Mouse (Mus musculus) heart, embryonic 15.5 days (tissue): ENCODE measurements around the gene Ppfia2. TPM values are rescaled to one million over a fixed set of nuclear protein-coding genes. Genes with fewer than 3 reads are reported as not detected.
A peak's percentile ranks its signal among the peaks of the same experiment; 100 is the strongest.

ENCODE experiments used
- ATAC-seq: fragments of 200-750 bp; cut with Nextera tagmentation; replicated peaks from 2 replicates; pipeline ENCODE4 v1.8.0; 2017; ENCODE audit warnings: low read depth, moderate TSS enrichment; ENCODE audit not compliant: insufficient number of reproducible peaks, insufficient read depth, low FRiP score
- H3K27ac ChIP-seq: fragments of 300-500 bp; sonication (generic); 2 replicates; pipeline ENCODE4 v1.5.1; 2015; ENCODE audit warnings: mild to moderate bottlenecking, inconsistent platforms
- H3K27me3 ChIP-seq: fragments of 300-500 bp; sonication (generic); 2 replicates; pipeline ENCODE4 v1.6.1; 2015; ENCODE audit warnings: inconsistent platforms
- H3K36me3 ChIP-seq: fragments of 300-500 bp; sonication (generic); 2 replicates; pipeline ENCODE4 v1.6.1; 2015; ENCODE audit warnings: mild to moderate bottlenecking, inconsistent platforms
- H3K4me1 ChIP-seq: fragments of 300-500 bp; sonication (generic); replicated peaks from 2 replicates; pipeline ENCODE4 v1.6.1; 2015; ENCODE audit warnings: inconsistent platforms
- H3K4me2 ChIP-seq: fragments of 300-500 bp; sonication (generic); 2 replicates; pipeline ENCODE4 v1.6.1; 2015; ENCODE audit warnings: inconsistent platforms, mild to moderate bottlenecking, moderate library complexity
- H3K4me3 ChIP-seq: fragments of 300-500 bp; sonication (generic); 2 replicates; pipeline ENCODE4 v1.5.1; 2015; ENCODE audit warnings: mild to moderate bottlenecking, inconsistent platforms
- H3K9ac ChIP-seq: fragments of 300-500 bp; sonication (generic); 2 replicates; pipeline ENCODE4 v1.6.1; 2015; ENCODE audit warnings: mild to moderate bottlenecking, inconsistent platforms
- H3K9me3 ChIP-seq: fragments of 300-500 bp; sonication (generic); replicated peaks from 2 replicates; pipeline ENCODE4 v1.6.1; 2016; ENCODE audit warnings: inconsistent platforms
- WGBS: fragments of 180-500 bp; shearing (Covaris S2); methylation state at CpG from one replicate; pipeline ENCODE4 v1.1.7; 2015; ENCODE audit warnings: mixed read lengths; 5-methylcytosine and 5-hydroxymethylcytosine counted together
- polyA plus RNA-seq: library from polyadenylated mRNA; unstranded; fragments of >200 nt; fragmentation: Nextera tagmentation; extraction: Ambion mirVana; gene quantifications from 2 replicates; pipeline ENCODE4 v1.2.1, GENCODE M21; 2015

The Ppfia2 gene
- polyA plus RNA-seq, 1 experiment from 2014 or later = 0.35 TPM

DNA sequence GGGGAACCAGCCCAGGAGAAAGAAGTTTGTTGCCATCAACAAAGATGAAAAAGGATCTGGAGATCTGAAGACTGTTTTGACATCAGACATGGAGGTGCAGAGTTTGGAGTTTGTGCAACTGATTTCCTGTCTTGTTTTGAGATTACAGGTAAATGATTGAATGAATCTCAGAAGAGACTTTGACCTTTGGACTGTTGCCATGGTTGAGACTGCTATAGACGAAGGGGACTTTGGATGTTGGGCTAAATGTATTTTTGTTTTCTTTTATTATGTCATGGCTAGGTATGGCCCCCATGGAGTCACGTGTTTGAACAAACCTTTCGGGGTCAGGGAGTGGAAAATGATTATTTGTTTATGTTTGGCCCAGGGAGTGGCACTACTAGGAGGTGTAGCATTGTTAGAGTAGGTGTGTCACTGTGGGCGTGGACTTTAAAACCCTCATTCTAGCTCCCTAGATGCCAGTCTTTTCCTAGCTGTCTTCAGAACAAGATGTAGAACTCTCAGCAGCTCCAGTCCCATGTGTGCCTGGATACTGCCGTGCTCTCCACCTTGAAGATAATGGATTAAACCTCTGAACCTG lies 133.3 kb downstream of the Ppfia2 start:
- ATAC-seq = no peak
- 63% methylated on average over 5 of the region's 5 CpGs for WGBS

DNA sequence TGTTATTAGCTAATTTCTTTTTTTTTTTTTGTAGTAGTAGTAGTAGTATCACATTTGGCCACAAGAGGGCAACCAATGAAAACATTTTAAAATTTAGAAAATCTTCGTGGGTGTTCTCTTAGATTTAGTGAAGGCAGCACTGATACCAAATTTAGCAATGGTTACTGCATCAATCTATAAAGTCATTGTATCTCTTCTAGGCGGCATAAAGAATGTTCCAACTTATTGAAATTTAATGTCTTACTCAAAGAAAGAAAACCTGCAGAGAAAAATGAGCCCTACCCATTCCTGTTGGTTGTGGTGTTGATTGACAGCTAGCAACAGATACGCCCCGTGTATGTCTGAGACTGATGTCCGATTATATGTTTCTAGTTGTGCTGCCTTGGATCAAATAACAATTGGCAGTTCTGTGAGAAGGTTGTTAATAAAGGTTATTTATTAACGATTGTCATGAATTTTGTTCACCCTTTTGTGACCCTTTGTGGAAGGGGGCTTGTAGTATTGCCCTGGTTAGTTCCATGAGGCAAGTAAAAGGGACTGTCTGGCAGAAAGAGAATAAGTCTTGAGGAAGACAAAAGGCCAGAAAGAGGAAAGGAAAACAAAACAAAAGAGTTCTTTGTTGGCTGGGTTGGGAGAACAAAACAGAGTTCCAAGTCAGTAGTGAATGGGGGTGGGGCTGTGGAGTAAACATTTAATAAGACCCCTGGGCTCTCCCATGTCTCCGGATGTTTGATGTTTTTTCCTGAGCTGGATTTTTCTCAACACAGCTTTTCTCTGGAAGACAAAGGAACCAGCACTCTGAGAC lies 139.2 kb downstream of the Ppfia2 start:
- Histone ChIP-seq H3K27me3 (no peaks in the 10 kb centered on the region), H3K4me2 (peak overlapping the region; percentile 42)
- 25% methylated on average over 7 of the region's 7 CpGs for WGBS

More for the DNA sequence above, 133.3 kb downstream of the Ppfia2 start:
- H3K4me3 ChIP-seq = no peak overlapping the region
- no peak overlapping the region for H3K27ac ChIP-seq
- H3K27me3 ChIP-seq = no peaks in the 10 kb centered on the region
- H3K9ac ChIP-seq = no peak overlapping the region
- no peaks in the 10 kb centered on the region for H3K36me3 ChIP-seq
- H3K4me1 ChIP-seq = no peaks in the 10 kb centered on the region
- H3K4me2 ChIP-seq = no peak overlapping the region
- no peaks in the 10 kb centered on the region for H3K9me3 ChIP-seq

DNA sequence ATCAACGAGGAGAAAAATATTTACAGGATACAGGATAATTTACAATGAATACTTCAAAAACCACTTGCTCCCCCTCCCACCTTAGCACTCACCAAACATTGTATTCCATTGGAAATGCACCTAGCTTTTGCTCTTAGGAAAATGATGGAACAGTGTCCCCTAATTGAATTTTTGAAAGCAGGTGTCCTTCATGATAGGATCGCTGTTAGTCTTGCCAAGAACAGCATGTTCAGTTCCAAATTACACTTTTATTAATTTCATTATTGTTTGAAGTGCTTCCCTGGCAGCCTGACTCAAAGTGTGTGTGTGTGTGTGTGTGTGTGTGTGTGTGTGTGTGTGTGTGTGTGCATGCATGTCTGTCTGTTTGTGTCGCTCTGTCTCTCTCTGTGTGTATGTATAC lies 140.1 kb downstream of the Ppfia2 start:
- 83% methylated on average over 3 of the region's 3 CpGs for WGBS
- H3K36me3 ChIP-seq = no peaks in the 10 kb centered on the region
- no peak overlapping the region for H3K4me3 ChIP-seq

More for the DNA sequence above, 139.2 kb downstream of the Ppfia2 start:
- no peaks in the 10 kb centered on the region for H3K36me3 ChIP-seq
- no peak overlapping the region for H3K9ac ChIP-seq
- no peak overlapping the region for H3K27ac ChIP-seq
- H3K4me1 ChIP-seq = 0 out of 2 replicates have a peak, but pooled peaks cover 2% of the 10 kb centered on the region
- ATAC-seq = no peak
- H3K9me3 ChIP-seq = no peaks in the 10 kb centered on the region
- H3K4me3 ChIP-seq = no peak overlapping the region

DNA sequence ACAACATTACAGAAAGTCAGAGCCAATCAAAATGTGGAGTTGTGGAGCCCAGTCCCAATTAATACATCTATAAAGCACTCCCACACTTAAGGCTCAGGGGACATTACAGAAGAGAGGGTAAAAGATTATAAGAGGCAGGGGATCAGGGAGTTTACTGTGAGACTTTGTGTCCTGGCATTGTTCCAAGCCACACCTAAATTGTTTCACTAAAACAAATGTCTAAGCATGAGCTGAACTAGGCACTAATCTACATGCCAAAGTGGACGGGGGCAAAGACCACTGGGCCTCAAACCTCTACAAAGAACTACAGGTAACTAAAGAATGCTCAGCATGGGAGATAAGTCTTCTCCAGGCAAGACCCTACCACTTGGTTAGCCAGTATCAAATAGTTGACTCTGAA lies 148.1 kb downstream of the Ppfia2 start:
- no peak overlapping the region for H3K27ac ChIP-seq
- H3K4me1 ChIP-seq = peaks cover 5% of the 10 kb centered on the region; the same call in 1 of the 2 replicates
- no peak for ATAC-seq
- no peak overlapping the region for H3K4me3 ChIP-seq
- no peaks in the 10 kb centered on the region for H3K27me3 ChIP-seq
- no peaks in the 10 kb centered on the region for H3K9me3 ChIP-seq
- no peak overlapping the region for H3K9ac ChIP-seq
- 48% methylated on average over 1 of the region's 1 CpGs for WGBS
- H3K36me3 ChIP-seq = no peaks in the 10 kb centered on the region
- no peak overlapping the region for H3K4me2 ChIP-seq

More for the DNA sequence above, 140.1 kb downstream of the Ppfia2 start:
- Histone ChIP-seq H3K4me1 (0 out of 2 replicates have a peak, but pooled peaks cover 2% of the 10 kb centered on the region), H3K9ac (no peak overlapping the region), H3K27me3 (no peaks in the 10 kb centered on the region), H3K4me2 (no peak overlapping the region), H3K9me3 (no peaks in the 10 kb centered on the region), H3K27ac (no peak overlapping the region)
- ATAC-seq = no peak

DNA sequence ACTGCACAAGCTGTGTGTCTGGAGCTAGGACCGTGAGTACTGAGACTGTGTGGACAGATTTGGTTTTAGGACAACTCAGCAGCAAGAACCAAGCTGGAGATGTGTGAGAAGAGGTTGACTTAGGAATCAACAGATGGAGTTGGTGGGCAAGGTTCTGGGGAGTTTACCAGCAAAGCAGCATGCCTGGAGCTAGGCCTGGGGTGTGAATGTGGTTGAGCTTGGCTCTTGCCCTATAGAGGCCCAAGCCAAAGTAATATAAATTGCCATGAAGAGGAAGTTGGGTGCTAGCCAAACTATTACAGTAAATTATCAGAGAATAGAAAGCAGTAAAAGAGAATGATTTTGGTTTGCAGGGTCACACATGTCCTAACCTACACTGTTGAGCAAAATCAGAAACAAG lies 150.8 kb downstream of the Ppfia2 start:
- 69% methylated on average over 1 of the region's 1 CpGs for WGBS
- no peaks in the 10 kb centered on the region for H3K27me3 ChIP-seq
- H3K4me3 ChIP-seq = no peak overlapping the region
- no peak overlapping the region for H3K27ac ChIP-seq
- no peaks in the 10 kb centered on the region for H3K9me3 ChIP-seq
- H3K4me1 ChIP-seq = peaks cover 5% of the 10 kb centered on the region; the same call in 1 of the 2 replicates
- H3K4me2 ChIP-seq = no peak overlapping the region
- no peaks in the 10 kb centered on the region for H3K36me3 ChIP-seq
- H3K9ac ChIP-seq = no peak overlapping the region
- no peak for ATAC-seq

DNA sequence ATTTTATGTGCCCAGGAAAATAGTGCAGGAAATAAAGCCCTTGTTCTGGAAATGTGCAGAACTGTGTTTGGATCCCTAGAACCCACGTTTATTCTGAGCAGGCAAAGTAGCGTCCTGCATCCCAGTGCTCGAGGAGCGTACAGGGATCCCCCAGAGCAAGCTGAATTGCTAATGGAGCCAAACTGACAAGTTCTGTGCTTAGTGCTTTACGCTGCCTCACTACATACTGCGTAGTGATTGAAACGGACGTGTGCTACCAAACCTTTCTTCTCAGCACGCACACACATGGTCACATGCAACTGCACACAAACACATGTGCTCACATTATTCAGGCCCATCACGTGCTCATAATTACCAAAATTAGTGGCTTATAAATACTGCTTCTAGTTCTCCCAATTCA lies 153.2 kb downstream of the Ppfia2 start:
- ATAC-seq = no peak
- whole genome bisulfite sequencing = 81% methylated on average over 10 of the region's 10 CpGs
- Histone ChIP-seq H3K27me3 (no peaks in the 10 kb centered on the region), H3K4me2 (no peak overlapping the region), H3K36me3 (no peaks in the 10 kb centered on the region), H3K27ac (no peak overlapping the region), H3K9ac (no peak overlapping the region), H3K4me1 (0 out of 2 replicates have a peak, but pooled peaks cover 1% of the 10 kb centered on the region), H3K9me3 (no peaks in the 10 kb centered on the region), H3K4me3 (no peak overlapping the region)

DNA sequence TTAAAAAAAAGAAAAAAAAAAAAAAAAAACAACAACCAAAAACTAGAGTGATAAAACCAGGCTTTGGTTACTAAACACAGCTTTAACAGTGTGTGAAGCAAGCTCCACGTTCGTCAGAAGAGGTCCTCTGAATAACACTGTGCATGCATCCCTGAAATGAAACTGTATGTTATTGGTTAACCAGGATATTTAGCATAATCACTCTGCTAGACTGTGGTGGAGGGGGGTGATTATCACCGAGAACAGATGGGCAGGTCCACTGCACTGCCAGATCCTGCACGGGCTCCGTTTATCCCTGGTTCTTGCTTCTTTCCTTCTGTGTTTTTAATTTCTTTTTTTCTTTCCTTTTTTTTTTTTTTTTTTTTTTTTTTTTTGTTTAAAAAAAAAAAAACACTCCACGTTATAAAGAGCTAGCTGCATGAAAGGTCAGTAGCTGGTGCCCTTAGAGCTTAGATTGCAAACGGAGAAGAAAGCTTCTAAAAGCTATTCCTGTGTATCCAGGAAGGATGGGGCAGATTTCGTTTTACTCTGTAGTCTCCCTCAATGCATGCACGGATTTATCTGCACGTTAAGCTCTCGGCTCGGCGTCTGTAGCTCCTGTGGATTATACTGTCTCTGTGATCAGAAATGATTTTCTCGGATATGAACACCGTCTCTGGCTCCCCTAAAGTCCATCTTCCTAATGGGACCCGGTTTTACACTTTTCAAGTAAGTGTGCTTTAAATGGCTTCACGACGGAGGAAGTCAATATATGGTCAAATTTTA lies 162.2 kb downstream of the Ppfia2 start:
- Histone ChIP-seq H3K27me3 (no peaks in the 10 kb centered on the region), H3K9ac (no peak overlapping the region), H3K27ac (no peak overlapping the region), H3K9me3 (no peaks in the 10 kb centered on the region), H3K36me3 (no peaks in the 10 kb centered on the region), H3K4me2 (peak overlapping the region; percentile 32; the same call in 1 of the 2 replicates), H3K4me1 (no peaks in the 10 kb centered on the region), H3K4me3 (peak overlapping the region; percentile 24; the same call in 1 of the 2 replicates)
- 53% methylated on average over 18 of the region's 18 CpGs for WGBS
- ATAC-seq = no peak

DNA sequence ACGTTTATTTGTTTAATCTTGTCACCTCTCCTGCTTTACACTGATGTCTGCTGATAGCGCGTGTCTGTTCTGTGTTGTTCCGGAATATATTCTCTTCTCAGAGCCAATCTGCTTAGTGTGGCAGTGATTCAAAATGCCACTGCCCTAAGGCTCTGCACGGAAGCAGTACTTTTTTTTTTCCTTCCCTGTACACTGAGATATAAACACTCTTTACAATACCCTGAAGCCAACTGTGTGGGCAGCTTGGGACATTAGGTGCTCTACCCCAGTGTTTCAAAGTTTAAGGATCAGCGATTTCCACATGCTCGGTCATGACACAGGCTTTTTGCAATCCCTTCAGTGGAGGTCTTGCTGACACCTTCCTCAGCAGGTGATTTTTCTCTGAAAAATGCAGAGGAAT lies 163.8 kb downstream of the Ppfia2 start:
- no peak for ATAC-seq
- no peak overlapping the region for H3K4me2 ChIP-seq
- WGBS = 63% methylated on average over 7 of the region's 7 CpGs

DNA sequence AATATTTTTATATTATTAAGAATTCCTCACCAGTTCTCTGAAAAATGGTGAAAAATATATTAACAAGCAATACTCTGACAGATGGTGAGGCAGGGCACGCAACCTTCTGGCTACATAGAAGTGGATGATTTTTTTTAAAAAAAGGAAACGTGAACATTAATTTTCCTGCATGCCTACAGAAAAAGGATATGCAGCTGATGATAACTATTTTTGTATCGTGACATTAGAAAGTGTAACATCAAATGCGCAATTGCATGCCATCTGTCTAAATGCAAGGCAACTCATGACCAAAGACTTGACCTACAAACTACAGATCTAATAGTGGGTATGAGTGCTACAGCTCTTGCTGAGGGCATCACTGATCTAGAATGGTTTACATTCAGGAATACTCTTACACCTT lies 182.1 kb downstream of the Ppfia2 start:
- no peak overlapping the region for H3K9ac ChIP-seq
- no peaks in the 10 kb centered on the region for H3K4me1 ChIP-seq
- 80% methylated on average over 4 of the region's 4 CpGs for WGBS
- H3K27me3 ChIP-seq = no peaks in the 10 kb centered on the region
- no peaks in the 10 kb centered on the region for H3K36me3 ChIP-seq
- H3K4me2 ChIP-seq = no peak overlapping the region
- H3K27ac ChIP-seq = no peak overlapping the region
- no peak overlapping the region for H3K4me3 ChIP-seq
- ATAC-seq = no peak
- H3K9me3 ChIP-seq = no peaks in the 10 kb centered on the region

More for the DNA sequence above, 163.8 kb downstream of the Ppfia2 start:
- Histone ChIP-seq H3K4me3 (no peak overlapping the region), H3K27ac (no peak overlapping the region), H3K36me3 (no peaks in the 10 kb centered on the region), H3K9me3 (no peaks in the 10 kb centered on the region), H3K9ac (no peak overlapping the region), H3K4me1 (no peaks in the 10 kb centered on the region), H3K27me3 (no peaks in the 10 kb centered on the region)

DNA sequence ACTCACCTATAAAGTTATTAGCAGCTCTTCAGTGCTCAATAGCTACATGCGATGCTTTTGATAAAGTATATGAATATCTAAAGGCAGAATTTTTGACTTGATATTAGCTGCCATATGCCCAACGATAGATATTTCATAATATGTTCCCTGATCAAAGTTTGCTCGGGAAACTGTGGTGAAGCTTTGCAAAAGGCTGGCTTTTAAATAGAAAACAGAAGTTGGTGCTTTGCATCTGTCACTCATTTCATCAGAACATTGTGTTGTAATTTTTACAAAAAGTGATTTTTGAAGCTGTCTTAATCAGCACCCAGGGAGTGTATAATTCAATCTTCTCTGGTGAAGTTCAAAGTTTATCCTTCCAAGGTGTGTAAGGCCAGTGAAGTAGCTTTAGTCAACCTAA lies 195.1 kb downstream of the Ppfia2 start:
- Histone ChIP-seq H3K36me3 (no peaks in the 10 kb centered on the region), H3K4me1 (no peaks in the 10 kb centered on the region), H3K9me3 (no peaks in the 10 kb centered on the region), H3K27me3 (no peaks in the 10 kb centered on the region), H3K9ac (no peak overlapping the region), H3K4me2 (no peak overlapping the region), H3K4me3 (no peak overlapping the region), H3K27ac (no peak overlapping the region)
- WGBS = 80% methylated on average over 3 of the region's 3 CpGs
- ATAC-seq = no peak

DNA sequence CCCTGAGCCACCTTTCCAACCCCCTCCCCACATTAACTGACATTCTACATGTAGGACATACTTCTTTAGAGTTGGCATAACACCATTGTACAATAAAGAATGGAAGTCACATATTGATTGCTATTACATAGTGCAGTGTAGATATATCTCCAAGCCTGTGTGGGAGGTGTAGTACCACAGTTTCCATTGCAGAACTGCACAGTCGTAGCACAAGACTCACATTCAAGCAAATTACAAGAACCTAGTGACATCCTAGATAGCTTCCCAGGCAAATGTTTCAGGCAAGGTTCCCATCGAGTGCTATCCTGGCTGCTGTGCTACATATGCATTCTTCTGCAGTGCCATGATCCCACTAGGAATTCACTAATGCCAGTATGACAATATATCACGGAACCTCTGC lies 200.0 kb downstream of the Ppfia2 start:
- Histone ChIP-seq H3K9me3 (no peaks in the 10 kb centered on the region), H3K4me2 (no peak overlapping the region), H3K4me1 (no peaks in the 10 kb centered on the region), H3K9ac (no peak overlapping the region), H3K27me3 (no peaks in the 10 kb centered on the region), H3K27ac (no peak overlapping the region), H3K36me3 (no peaks in the 10 kb centered on the region), H3K4me3 (no peak overlapping the region)
- 68% methylated on average over 3 of the region's 3 CpGs for WGBS
- ATAC-seq = no peak
